Mouse (Mus musculus): ENCODE results near the gene Tmc3.

Tmc3 gene

GRCm38 (mm10) chr7:83668724-83669123 is 84.0 kb downstream of the Tmc3 start:
- DNase-seq (ENCODE audit: low spot score): peak; percentile 45

GRCm38 (mm10) chr7:83671573-83671972 is 86.8 kb downstream of the Tmc3 start:
- no peak for DNase-seq (ENCODE audit: low spot score)

Data from lung, postnatal 25 days (tissue).